Mouse (Mus musculus) megakaryocyte, embryonic 14.5 days (primary cell): ENCODE results near the gene Lrmda.

Experiments
- FLI1 ChIP-seq: IDR thresholded peaks from 2 replicates; pipeline ENCODE4 v1.6.1; 2012; ENCODE audit warnings: low read length, inconsistent platforms, mixed read lengths
- GATA1 ChIP-seq: IDR thresholded peaks from 3 replicates; pipeline ENCODE4 v1.6.1; 2012; ENCODE audit warnings: mixed read lengths, low read length, inconsistent platforms, borderline replicate concordance

DNA sequence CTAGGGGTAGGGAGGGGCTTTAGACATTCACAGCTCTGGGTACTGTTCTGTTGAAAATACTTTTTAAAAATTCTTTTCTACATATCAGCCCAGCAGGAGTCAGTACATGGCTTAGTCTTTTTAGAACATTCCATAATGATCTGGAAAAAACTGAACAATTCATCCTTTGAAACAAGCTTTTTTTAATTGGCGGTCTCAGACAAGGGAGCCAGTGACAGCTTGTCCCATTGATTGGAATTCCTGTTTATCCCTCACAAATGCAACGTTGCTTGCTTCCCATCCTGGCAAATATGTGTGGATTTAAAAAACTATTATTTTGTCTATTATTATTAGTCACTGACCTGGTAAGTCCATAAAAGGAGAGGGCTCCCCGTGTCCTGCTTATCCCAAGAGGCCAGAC lies 64.4 kb downstream of the Lrmda start:
- TF ChIP-seq GATA1, result no peak
- no peak for TF ChIP-seq FLI1
